Mouse (Mus musculus): ENCODE measurements around the gene Ube2cbp. TPM values are rescaled to one million over a fixed set of nuclear protein-coding genes. Genes with fewer than 3 reads are reported as not detected.

Ube2cbp gene
- total RNA-seq, 2 experiments from 2014 or later: 3.7 TPM

DNA sequence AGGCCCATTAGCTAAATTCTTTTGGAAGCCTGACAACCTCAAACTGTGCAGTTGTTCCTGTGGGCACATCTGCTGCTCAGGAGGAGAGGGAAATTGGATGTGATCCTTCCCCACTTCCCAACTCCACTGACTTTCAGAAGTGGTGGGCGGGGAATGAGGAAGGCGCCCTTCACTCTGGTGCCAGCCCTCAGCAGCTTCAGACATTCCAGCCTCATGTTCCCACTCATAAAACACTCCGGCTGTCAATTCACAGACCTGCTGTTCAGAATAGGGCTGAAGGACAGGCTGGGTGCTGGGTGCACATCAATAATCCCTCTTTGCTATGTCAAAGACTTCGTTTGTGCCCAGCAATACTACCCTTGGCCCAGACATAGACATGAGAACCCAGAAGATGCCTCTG is 136.5 kb downstream of the Ube2cbp start:
- no peak for DNase-seq (ENCODE audit: extremely low spot score in 1 of 2, low spot score in 1 of 2)

DNA sequence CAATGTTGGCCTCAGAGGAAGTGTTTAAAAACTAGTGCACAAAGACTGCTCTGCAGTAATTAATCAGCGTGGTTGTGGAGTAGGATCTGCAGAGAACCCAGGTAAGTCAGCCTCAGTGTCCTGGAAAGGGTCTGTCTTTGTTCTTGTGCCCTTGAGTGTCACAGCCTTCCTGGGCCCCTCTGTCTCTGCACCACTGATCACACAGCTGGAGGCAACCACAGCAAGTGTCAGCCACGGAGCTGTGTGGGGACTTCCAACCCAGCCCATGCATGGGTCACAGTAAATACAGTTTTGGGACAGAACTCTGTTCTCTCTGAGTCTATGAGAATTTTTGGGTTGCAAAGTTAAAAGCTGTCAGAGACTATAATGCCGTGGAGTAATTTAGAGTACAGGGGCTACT is 137.4 kb downstream of the Ube2cbp start:
- DNase-seq (ENCODE audit: extremely low spot score in 1 of 2, low spot score in 1 of 2): no peak

- DNase-seq (ENCODE audit: extremely low spot score in 1 of 2, low spot score in 1 of 2): no peak
These were observed 140.0 kb downstream of the Ube2cbp start for GRCm38 (mm10) chr9:86324772-86325171.

- no peak for DNase-seq (ENCODE audit: extremely low spot score in 1 of 2, low spot score in 1 of 2)
These were observed 145.1 kb downstream of the Ube2cbp start for GRCm38 (mm10) chr9:86319516-86320140.

GRCm38 (mm10) chr9:86315700-86316099 is 149.1 kb downstream of the Ube2cbp start:
- no peak for DNase-seq (ENCODE audit: extremely low spot score in 1 of 2, low spot score in 1 of 2)

- DNase-seq (ENCODE audit: extremely low spot score in 1 of 2, low spot score in 1 of 2): no peak
These were observed 156.1 kb downstream of the Ube2cbp start for GRCm38 (mm10) chr9:86308616-86309015.

DNA sequence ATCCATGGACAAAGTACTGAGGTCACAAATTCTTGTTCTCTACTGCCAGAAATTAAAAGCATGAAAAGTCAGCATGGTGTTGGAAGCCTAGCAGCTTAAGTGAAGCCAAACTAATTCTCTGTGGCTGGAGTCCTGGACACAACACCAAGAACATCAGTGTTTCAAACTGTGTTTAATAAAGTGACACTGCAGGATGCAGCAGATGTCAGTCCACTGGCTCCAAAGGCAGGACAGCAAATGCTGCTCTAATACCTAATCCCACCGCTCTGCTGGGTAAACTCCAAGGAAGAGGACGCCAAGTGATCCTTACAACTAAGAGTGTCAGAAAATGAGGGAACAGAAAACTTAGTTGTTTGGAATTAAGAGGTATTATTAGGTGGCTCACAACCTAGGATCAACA is 158.2 kb downstream of the Ube2cbp start:
- DNase-seq (ENCODE audit: extremely low spot score in 1 of 2, low spot score in 1 of 2): no peak

DNA sequence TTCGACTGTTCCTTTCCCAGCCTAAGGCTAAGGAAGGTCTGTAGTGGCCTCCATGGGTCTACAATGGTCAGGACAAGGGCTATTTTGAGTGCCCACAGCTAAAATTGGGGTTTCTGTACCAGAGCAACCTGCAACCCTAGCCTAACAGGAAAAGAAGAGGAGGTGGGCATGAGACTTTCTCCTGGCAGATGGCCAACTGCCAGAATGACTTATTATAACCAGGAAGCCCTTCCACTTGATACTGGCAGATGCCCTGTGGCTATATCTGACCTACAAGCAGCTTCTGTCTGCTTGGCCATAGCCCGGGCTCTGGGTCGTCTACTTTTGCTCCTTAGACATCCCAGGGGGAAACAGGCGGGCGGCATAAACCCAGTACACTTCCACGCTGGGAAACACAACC is 163.3 kb downstream of the Ube2cbp start:
- no peak for DNase-seq (ENCODE audit: extremely low spot score in 1 of 2, low spot score in 1 of 2)

DNA sequence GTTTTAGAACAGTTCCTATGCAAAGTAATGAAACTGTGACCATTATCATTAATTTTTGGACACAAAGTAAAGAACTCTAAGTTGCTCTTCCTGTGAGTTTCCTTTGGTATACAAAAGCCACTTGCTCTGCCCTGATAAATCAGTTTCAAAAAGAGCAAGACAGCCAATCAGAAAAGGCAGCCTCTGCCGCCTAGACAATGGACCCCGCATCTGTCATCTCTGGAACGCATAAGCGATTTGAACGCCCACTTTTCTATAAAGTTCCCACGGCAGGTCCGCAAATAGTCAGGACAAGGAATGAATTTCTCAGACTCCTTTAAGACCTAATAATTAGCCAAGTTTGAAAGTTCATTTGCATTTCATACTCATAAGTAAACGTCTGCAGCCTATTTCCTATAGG is 166.2 kb downstream of the Ube2cbp start:
- no peak for DNase-seq (ENCODE audit: extremely low spot score in 1 of 2, low spot score in 1 of 2)

GRCm38 (mm10) chr9:86298131-86298530 is 166.6 kb downstream of the Ube2cbp start:
- no peak for DNase-seq (ENCODE audit: extremely low spot score in 1 of 2, low spot score in 1 of 2)

DNA sequence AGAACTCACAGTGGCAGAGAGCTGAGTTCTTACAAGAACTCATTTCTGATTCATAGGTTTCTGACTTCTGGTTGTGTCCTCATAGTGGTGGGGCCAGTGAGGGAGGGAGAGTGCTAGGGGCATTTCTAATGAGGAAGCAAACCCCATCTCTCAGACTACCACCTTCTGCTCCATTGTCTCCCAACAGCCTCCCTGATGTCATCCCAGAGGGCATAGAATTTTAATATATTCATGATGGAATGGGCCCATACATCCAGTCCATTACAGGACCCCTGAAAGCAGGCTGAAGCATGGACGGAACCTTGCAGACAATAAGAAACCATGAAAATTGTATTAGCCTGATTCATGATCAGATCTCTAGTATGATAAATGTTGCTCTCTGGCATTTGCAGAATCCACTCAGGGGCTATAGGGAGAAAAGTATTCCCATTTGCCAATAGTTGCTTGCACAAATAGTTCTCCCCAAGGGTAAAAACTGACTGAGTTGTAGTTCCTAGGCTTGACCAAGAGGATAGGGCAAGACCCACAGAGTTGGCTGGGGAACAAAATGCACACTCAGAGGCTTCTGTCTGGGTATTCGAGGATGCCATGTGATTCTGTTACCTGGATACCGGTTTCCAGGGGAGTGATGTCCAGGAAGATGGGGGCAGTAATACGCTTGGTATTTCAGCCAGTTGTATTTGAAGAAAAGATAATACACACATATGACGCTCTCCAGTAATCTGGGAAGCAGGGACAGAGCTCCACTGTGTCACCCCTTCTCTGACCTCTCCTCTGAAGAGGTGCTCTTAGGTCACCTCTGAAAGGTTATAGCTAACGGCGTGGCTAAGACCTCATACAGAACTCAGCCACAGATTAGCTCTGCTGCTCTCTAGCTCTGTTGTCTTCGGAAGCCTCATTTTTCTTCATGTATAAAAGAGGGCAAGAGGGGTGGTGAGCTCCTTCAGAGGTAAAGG is 167.8 kb downstream of the Ube2cbp start:
- no peak for DNase-seq (ENCODE audit: extremely low spot score in 1 of 2, low spot score in 1 of 2)

GRCm38 (mm10) chr9:86287570-86287954 is 177.2 kb downstream of the Ube2cbp start:
- DNase-seq (ENCODE audit: extremely low spot score in 1 of 2, low spot score in 1 of 2): no peak

DNA sequence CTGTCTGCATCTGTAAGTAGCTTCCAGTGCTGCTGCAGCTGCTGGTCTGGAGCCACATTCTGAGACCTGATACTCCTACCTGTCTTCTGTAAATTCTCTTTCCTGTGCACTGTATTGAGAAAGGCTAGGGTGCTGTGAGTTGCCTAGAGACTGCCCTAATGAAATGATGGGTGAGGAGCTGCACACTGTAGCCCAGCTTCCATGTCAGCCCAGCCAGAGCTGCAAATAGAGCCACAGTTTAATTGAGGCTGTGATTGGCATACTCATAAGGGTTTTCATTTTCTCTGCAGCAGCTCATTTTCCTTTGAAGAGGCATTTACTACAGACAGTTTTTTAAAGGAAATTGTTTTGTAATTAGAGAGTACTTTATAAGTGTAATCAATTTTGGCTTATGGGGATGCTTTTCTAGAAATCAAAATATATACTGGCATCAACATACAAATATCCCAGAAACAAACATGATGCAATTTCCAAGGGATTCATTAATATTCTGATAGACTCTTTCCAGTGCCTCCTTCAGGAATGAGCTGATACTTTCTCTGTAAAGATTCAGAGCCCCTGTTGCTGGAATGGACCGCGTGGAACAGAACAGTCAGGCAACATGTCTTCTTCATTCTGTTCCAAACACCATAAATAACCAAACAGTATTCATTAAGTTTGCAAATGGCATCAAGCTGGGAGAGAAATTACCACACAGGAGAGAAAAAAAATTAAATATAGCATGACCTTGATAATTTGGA is 177.8 kb downstream of the Ube2cbp start:
- no peak for DNase-seq (ENCODE audit: extremely low spot score in 1 of 2, low spot score in 1 of 2)

- DNase-seq (ENCODE audit: extremely low spot score in 1 of 2, low spot score in 1 of 2): no peak
These were observed 182.2 kb downstream of the Ube2cbp start for GRCm38 (mm10) chr9:86282555-86282954.

- DNase-seq (ENCODE audit: extremely low spot score in 1 of 2, low spot score in 1 of 2): no peak
These were observed 183.6 kb downstream of the Ube2cbp start for GRCm38 (mm10) chr9:86281147-86281467.

DNA sequence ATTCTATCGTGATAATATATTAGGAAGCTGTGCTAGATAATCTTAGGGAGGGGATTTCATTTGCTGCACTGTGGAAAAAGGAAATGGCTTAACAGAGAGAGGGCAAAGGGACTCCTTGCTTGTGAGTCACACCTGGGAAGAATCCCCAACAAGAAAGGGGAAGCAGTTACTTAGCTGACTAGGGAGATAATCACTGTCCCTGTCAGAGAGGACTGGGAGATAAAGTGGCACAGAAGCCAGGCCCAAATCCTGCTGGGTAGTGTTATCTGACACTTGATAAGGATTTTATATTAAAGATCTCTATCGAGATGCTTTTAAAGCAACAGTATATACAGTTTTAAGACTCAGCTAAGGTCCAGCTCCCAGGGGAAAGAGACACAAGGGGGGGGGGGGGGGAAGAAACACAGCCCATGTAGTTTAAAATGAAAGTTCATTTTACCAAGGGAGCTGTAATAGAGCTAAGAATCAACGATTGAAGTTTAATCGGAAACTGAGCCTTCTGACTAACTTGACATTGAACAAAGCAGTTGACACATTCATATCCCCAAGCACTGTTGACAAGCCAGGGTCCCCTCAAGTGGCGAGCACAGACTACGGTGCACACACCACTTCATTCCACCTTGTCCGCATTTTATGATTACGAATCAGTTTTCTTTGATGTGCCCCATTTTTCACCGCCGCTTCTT is 184.1 kb downstream of the Ube2cbp start:
- no peak for DNase-seq (ENCODE audit: extremely low spot score in 1 of 2, low spot score in 1 of 2)

DNA sequence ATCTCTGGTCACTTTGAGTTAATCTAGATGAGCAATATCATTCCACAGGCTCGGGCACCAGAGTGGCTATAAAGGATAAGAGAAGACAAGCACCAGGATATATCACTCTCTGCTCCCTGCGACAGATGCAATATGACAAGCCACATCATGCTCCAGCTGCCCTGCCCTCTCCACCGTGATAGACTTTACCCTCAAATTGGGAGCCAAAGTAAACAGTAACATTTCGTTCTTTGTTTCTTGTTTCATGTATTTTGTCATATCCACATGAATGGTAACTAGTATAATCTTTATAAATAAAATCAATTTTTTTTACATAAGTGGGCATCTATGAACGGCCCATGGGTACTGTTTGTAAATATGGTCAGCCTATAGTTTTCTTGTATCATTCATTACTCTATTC is 195.2 kb downstream of the Ube2cbp start:
- no peak for DNase-seq (ENCODE audit: extremely low spot score in 1 of 2, low spot score in 1 of 2)

DNA sequence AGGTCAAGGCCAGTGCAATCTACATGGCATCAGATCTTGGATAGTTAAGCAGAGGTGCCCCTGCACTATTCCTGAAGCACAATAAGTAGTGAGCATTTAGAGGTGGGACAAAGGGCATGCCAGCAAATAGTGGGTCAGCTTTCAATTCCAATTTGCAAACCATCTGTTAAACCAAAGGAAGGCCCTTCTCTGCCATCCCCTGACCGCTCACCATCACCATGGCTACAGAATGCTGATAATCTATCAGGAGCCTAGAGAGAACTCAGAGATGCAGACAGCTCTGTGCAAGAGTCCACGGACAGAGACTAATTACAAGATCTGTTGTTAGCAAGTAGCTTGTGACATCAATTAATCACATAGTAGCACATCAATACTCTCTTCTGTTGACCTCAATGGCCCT is 198.1 kb downstream of the Ube2cbp start:
- no peak for DNase-seq (ENCODE audit: extremely low spot score in 1 of 2, low spot score in 1 of 2)

All from layer of hippocampus, postnatal 25 days (tissue).